Mouse (Mus musculus): ENCODE results near the gene 4930404H24Rik. TPM values are rescaled to one million over a fixed set of nuclear protein-coding genes. Genes with fewer than 3 reads are reported as not detected.
A peak's percentile ranks its signal among the peaks of the same experiment; 100 is the strongest.
"Not testable (repeated sequence)": the region's sequence is repeated elsewhere in the genome, so short reads cannot be mapped to it uniquely, and the experiment has no call there.

Gene 4930404H24Rik
- polyA plus RNA-seq, 1 experiment from 2014 or later = not detected

DNA sequence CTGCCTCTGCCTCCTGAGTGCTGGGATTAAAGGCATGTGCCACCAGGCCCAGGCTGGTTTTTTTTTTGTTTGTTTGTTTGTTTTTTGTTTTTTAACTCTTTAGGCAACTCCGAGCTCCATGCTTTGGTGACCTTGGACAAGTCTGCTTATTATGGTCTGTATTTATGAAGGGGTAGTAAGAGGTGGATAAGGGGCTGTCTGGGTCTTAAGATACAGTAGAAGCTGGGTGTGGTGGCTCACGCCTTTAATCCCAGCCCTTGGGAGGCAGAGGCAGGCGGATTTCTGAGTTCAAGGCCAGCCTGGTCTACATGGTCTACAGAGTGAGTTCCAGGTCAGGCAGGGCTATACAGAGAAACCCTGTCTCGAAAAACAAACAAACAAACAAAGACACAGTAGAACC, 2.8 kb downstream of the 4930404H24Rik start:
- not testable (repeated sequence) for H3K36me3 ChIP-seq (ENCODE audit: control insufficient read depth, insufficient read depth, low read length); H3K4me2 ChIP-seq (ENCODE audit: low read depth, low read length); H3K4me3 ChIP-seq (ENCODE audit: low read depth, low read length); DNase-seq (ENCODE audit: low spot score); H3K9me3 ChIP-seq (ENCODE audit: control insufficient read depth, low read length); H3K27ac ChIP-seq (replicated peaks; ENCODE audit: low read depth, low read length); ATAC-seq (ENCODE audit: low read depth); H3K9ac ChIP-seq (ENCODE audit: low read depth, low read length)
- WGBS = 94% methylated on average over 4 of the region's 4 CpGs
- Histone ChIP-seq H3K4me1 (ENCODE audit: control insufficient read depth, insufficient read depth, low read length) (peaks cover 17% of the 10 kb centered on the region), H3K27me3 (replicated peaks; ENCODE audit: control insufficient read depth, insufficient read depth, low read length) (0 out of 2 replicates have a peak, but pooled peaks cover 15% of the 10 kb centered on the region)

- Histone ChIP-seq H3K27ac (replicated peaks; ENCODE audit: low read depth, low read length) (no peak overlapping the region), H3K9ac (ENCODE audit: low read depth, low read length) (no peak overlapping the region), H3K4me1 (ENCODE audit: control insufficient read depth, insufficient read depth, low read length) (peaks cover 17% of the 10 kb centered on the region), H3K9me3 (ENCODE audit: control insufficient read depth, low read length) (no peaks in the 10 kb centered on the region), H3K4me3 (ENCODE audit: low read depth, low read length) (no peak overlapping the region), H3K27me3 (replicated peaks; ENCODE audit: control insufficient read depth, insufficient read depth, low read length) (0 out of 2 replicates have a peak, but pooled peaks cover 13% of the 10 kb centered on the region), H3K36me3 (ENCODE audit: control insufficient read depth, insufficient read depth, low read length) (no peaks in the 10 kb centered on the region), H3K4me2 (ENCODE audit: low read depth, low read length) (no peak overlapping the region)
- WGBS = 85% methylated on average over 4 of the region's 4 CpGs
- ATAC-seq (ENCODE audit: low read depth) (no peak), DNase-seq (ENCODE audit: low spot score) (peak; percentile 33)
Observed at GRCm38 (mm10) chr2:153495818-153496217, 3.2 kb downstream of the 4930404H24Rik start.

DNA sequence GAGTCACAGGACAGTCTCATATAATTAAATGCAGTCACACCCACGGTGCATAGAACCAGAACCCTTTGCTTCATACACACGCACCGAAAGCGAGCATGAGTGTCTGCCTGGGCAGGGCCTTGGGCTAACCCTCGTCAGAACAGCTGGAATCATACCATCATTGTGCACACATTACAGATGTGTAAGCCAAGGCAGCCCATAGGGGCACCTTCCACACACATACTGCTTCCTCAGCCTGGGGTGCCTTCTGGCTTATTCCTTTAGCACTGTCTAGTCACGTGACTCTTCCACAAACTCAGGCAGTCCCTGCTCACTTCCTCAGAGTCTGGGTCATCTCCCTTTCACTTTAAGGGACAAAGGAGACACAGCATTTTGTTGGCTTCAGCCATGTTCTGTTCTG, 3.7 kb downstream of the 4930404H24Rik start:
- no peaks in the 10 kb centered on the region for H3K9me3 ChIP-seq (ENCODE audit: control insufficient read depth, low read length)
- ATAC-seq (ENCODE audit: low read depth) (no peak), DNase-seq (ENCODE audit: low spot score) (no peak)
- H3K9ac ChIP-seq (ENCODE audit: low read depth, low read length) = no peak overlapping the region
- 0 out of 2 replicates have a peak, but pooled peaks cover 9% of the 10 kb centered on the region for H3K27me3 ChIP-seq (replicated peaks; ENCODE audit: control insufficient read depth, insufficient read depth, low read length)
- no peak overlapping the region for H3K27ac ChIP-seq (replicated peaks; ENCODE audit: low read depth, low read length)
- no peak overlapping the region for H3K4me2 ChIP-seq (ENCODE audit: low read depth, low read length)
- WGBS = 79% methylated on average over 6 of the region's 6 CpGs
- peaks cover 17% of the 10 kb centered on the region for H3K4me1 ChIP-seq (ENCODE audit: control insufficient read depth, insufficient read depth, low read length)
- no peak overlapping the region for H3K4me3 ChIP-seq (ENCODE audit: low read depth, low read length)
- no peaks in the 10 kb centered on the region for H3K36me3 ChIP-seq (ENCODE audit: control insufficient read depth, insufficient read depth, low read length)

GRCm38 (mm10) chr2:153496898-153497297, 4.3 kb downstream of the 4930404H24Rik start:
- peak; percentile 20; the same call in 1 of the 2 replicates for ATAC-seq (ENCODE audit: low read depth)

DNA sequence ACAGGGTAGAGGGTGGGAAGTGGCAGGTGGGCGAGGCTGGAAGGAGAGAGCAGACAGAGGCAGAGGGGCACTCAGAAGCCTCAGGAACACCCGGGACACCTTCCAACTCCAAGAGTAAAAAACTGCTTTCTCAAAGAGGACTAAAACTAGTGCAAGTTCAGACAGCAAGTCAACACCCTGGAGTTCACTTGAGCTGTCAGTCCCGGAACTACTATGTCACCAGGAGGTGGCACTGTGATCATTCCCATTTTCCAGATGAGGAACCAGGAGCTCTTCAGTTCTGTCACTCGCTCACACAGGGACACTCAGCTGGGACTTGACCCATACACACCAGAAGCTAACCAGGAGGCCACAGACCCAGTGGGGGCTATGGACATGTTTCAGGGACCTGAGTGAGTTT, 6.6 kb downstream of the 4930404H24Rik start:
- DNase-seq (ENCODE audit: low spot score) = no peak
- 59% methylated on average over 4 of the region's 4 CpGs for WGBS

More at GRCm38 (mm10) chr2:153496898-153497297, 4.3 kb downstream of the 4930404H24Rik start:
- peak overlapping the region; percentile 45; the same call in 1 of the 2 replicates for H3K27ac ChIP-seq (replicated peaks; ENCODE audit: low read depth, low read length)
- 35% methylated on average over 13 of the region's 13 CpGs for WGBS
- H3K4me2 ChIP-seq (ENCODE audit: low read depth, low read length) = no peak overlapping the region
- peak; percentile 84 for DNase-seq (ENCODE audit: low spot score)
- no peaks in the 10 kb centered on the region for H3K9me3 ChIP-seq (ENCODE audit: control insufficient read depth, low read length)
- no peaks in the 10 kb centered on the region for H3K36me3 ChIP-seq (ENCODE audit: control insufficient read depth, insufficient read depth, low read length)
- H3K27me3 ChIP-seq (replicated peaks; ENCODE audit: control insufficient read depth, insufficient read depth, low read length) = 0 out of 2 replicates have a peak, but pooled peaks cover 5% of the 10 kb centered on the region
- H3K9ac ChIP-seq (ENCODE audit: low read depth, low read length) = no peak overlapping the region
- no peak overlapping the region for H3K4me3 ChIP-seq (ENCODE audit: low read depth, low read length)
- H3K4me1 ChIP-seq (ENCODE audit: control insufficient read depth, insufficient read depth, low read length) = peaks cover 16% of the 10 kb centered on the region

GRCm38 (mm10) chr2:153506385-153506784, 13.8 kb downstream of the 4930404H24Rik start:
- no peak for ATAC-seq (ENCODE audit: low read depth)
- H3K9me3 ChIP-seq (ENCODE audit: control insufficient read depth, low read length) = no peaks in the 10 kb centered on the region
- no peak overlapping the region for H3K9ac ChIP-seq (ENCODE audit: low read depth, low read length)
- 91% methylated on average over 5 of the region's 5 CpGs for WGBS
- no peak overlapping the region for H3K27ac ChIP-seq (replicated peaks; ENCODE audit: low read depth, low read length)
- no peaks in the 10 kb centered on the region for H3K4me1 ChIP-seq (ENCODE audit: control insufficient read depth, insufficient read depth, low read length)
- H3K27me3 ChIP-seq (replicated peaks; ENCODE audit: control insufficient read depth, insufficient read depth, low read length) = no peaks in the 10 kb centered on the region
- no peaks in the 10 kb centered on the region for H3K36me3 ChIP-seq (ENCODE audit: control insufficient read depth, insufficient read depth, low read length)
- DNase-seq (ENCODE audit: low spot score) = no peak
- no peak overlapping the region for H3K4me3 ChIP-seq (ENCODE audit: low read depth, low read length)
- no peak overlapping the region for H3K4me2 ChIP-seq (ENCODE audit: low read depth, low read length)

More for the DNA sequence above, 6.6 kb downstream of the 4930404H24Rik start:
- H3K36me3 ChIP-seq (ENCODE audit: control insufficient read depth, insufficient read depth, low read length) = no peaks in the 10 kb centered on the region
- H3K27me3 ChIP-seq (replicated peaks; ENCODE audit: control insufficient read depth, insufficient read depth, low read length) = no peaks in the 10 kb centered on the region
- peaks cover 6% of the 10 kb centered on the region for H3K4me1 ChIP-seq (ENCODE audit: control insufficient read depth, insufficient read depth, low read length)
- no peak overlapping the region for H3K9ac ChIP-seq (ENCODE audit: low read depth, low read length)
- H3K27ac ChIP-seq (replicated peaks; ENCODE audit: low read depth, low read length) = no peak overlapping the region
- H3K4me3 ChIP-seq (ENCODE audit: low read depth, low read length) = no peak overlapping the region
- ATAC-seq (ENCODE audit: low read depth) = no peak
- no peaks in the 10 kb centered on the region for H3K9me3 ChIP-seq (ENCODE audit: control insufficient read depth, low read length)
- H3K4me2 ChIP-seq (ENCODE audit: low read depth, low read length) = no peak overlapping the region

DNA sequence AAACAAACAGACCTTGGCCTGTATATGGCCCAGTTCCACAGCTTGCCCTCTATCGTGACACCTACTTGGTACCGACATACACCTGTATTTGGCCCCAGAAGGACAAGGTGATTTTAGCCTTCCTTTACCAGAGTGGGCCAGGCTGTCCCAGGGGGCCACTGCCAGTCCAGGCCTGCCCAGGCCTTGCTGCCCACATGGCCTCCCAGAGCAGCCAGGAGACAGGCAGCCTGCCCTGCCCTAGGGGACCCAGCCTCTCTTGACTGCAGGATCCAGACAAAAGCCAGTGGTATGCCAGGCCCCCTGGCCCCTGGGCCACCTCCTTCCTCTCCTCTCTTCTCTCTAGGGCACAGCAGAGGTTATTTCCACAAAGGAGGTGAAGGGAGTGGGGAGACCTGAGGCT, 15.4 kb downstream of the 4930404H24Rik start:
- Histone ChIP-seq H3K4me3 (ENCODE audit: low read depth, low read length) (no peak overlapping the region), H3K4me1 (ENCODE audit: control insufficient read depth, insufficient read depth, low read length) (no peaks in the 10 kb centered on the region), H3K36me3 (ENCODE audit: control insufficient read depth, insufficient read depth, low read length) (no peaks in the 10 kb centered on the region), H3K27ac (replicated peaks; ENCODE audit: low read depth, low read length) (no peak overlapping the region), H3K4me2 (ENCODE audit: low read depth, low read length) (no peak overlapping the region), H3K9me3 (ENCODE audit: control insufficient read depth, low read length) (no peaks in the 10 kb centered on the region), H3K9ac (ENCODE audit: low read depth, low read length) (no peak overlapping the region), H3K27me3 (replicated peaks; ENCODE audit: control insufficient read depth, insufficient read depth, low read length) (no peaks in the 10 kb centered on the region)
- ATAC-seq (ENCODE audit: low read depth) (no peak), DNase-seq (ENCODE audit: low spot score) (no peak)
- WGBS = 88% methylated on average over 2 of the region's 2 CpGs

GRCm38 (mm10) chr2:153508405-153508804, 15.8 kb downstream of the 4930404H24Rik start:
- no peak overlapping the region for H3K27ac ChIP-seq (replicated peaks; ENCODE audit: low read depth, low read length)
- H3K4me2 ChIP-seq (ENCODE audit: low read depth, low read length) = no peak overlapping the region
- no peaks in the 10 kb centered on the region for H3K27me3 ChIP-seq (replicated peaks; ENCODE audit: control insufficient read depth, insufficient read depth, low read length)
- H3K9me3 ChIP-seq (ENCODE audit: control insufficient read depth, low read length) = no peaks in the 10 kb centered on the region
- ATAC-seq (ENCODE audit: low read depth) (no peak), DNase-seq (ENCODE audit: low spot score) (no peak)
- no peaks in the 10 kb centered on the region for H3K4me1 ChIP-seq (ENCODE audit: control insufficient read depth, insufficient read depth, low read length)
- H3K9ac ChIP-seq (ENCODE audit: low read depth, low read length) = no peak overlapping the region
- WGBS = 79% methylated on average over 3 of the region's 3 CpGs
- H3K4me3 ChIP-seq (ENCODE audit: low read depth, low read length) = no peak overlapping the region
- H3K36me3 ChIP-seq (ENCODE audit: control insufficient read depth, insufficient read depth, low read length) = no peaks in the 10 kb centered on the region

All from embryonic facial prominence, embryonic 14.5 days (tissue).